Mouse (Mus musculus) gastrocnemius, postnatal 10 days (tissue): Measurements from ENCODE around the gene Vipr2. TPM values are rescaled to one million over a fixed set of nuclear protein-coding genes. Genes with fewer than 3 reads are reported as not detected.

Experiments
- DNase-seq: peaks from one replicate; pipeline ENCODE4 v3.0.0; 2021; ENCODE audit warnings: mixed read lengths
- long read RNA-seq, 2 experiments: library from polyadenylated mRNA; stranded (forward); transcript quantifications; one replicate each; pipeline ENCODE4 v2.0.0; 2021
- total RNA-seq, 2 experiments: library from RNA; stranded (reverse); gene quantifications; 2 replicates each; pipeline ENCODE4 v1.2.3; 2021

The Vipr2 gene
- total RNA-seq, result 1 to 10 TPM; 4.7 to 5.0 TPM
- long read RNA-seq, experiment 1, partial matches to known transcripts, result 1 of 4 reads
- long read RNA-seq, experiment 1, other reads (novel, unspliced or antisense), result 1 of 4 reads
- long read RNA-seq, experiment 2, partial matches to known transcripts, result 2 of 3 reads
- long read RNA-seq, experiment 2, other reads (novel, unspliced or antisense), result 0 of 3 reads

- peak; percentile 71 for DNase-seq
Observed at GRCm38 (mm10) chr12:116077074-116077854, at the start of gene Vipr2. Gene Vipr2 (plus strand): TSS chr12:116077726.

GRCm38 (mm10) chr12:116028095-116028494, 49.4 kb upstream of the Vipr2 start:
- no peak for DNase-seq

GRCm38 (mm10) chr12:116035346-116035745, 42.2 kb upstream of the Vipr2 start:
- DNase-seq, result no peak

DNA sequence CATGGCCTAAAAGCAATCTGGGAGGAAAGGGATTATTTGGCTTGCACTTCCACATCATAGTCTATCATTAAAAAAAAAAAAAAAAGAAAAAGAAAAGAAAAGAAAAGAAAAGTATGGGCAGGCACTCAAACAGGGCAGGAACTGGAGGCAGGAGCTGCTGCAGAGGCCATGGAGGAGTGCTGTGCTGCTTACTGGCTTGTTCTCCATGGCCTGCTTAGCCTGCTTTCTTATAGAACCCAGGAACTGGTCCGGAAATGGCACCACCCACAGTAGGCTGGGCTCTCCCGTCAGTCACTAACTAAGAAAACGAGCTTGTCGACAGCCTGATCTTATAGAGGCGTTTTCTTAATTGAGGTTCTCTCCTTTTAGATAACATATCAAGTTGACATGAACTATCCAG, 32.7 kb upstream of the Vipr2 start:
- DNase-seq, result no peak

GRCm38 (mm10) chr12:116047440-116048377, 29.8 kb upstream of the Vipr2 start, which contains the start of gene Zfp386:
Gene Zfp386 (plus strand): TSS chr12:116047724.
- peak; percentile 97 for DNase-seq

- DNase-seq, result no peak
Observed at GRCm38 (mm10) chr12:116048766-116049165, 28.8 kb upstream of the Vipr2 start.

- DNase-seq, result no peak
Observed at GRCm38 (mm10) chr12:116049236-116049635, 28.3 kb upstream of the Vipr2 start.

DNA sequence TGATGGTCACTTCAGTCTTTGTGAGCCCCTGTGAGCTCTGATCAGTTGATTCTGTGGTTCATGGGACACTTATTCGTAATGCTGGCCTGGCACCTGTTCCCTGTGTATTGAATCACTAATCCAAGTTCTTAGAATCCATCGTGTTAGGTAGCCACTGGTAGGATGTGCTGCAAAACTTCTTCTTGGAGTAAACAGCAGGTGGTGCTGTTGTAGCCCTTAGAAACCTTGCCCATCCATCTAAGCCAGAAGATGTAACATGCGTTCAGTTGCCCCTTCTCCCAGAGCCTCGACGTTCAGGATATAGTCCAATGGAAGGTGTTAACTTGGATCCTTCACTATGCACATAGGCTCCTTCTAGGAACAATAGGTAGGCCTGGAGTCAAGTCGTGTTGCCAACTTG, 27.8 kb upstream of the Vipr2 start:
- no peak for DNase-seq

GRCm38 (mm10) chr12:116054342-116054741, 23.2 kb upstream of the Vipr2 start:
- no peak for DNase-seq

DNA sequence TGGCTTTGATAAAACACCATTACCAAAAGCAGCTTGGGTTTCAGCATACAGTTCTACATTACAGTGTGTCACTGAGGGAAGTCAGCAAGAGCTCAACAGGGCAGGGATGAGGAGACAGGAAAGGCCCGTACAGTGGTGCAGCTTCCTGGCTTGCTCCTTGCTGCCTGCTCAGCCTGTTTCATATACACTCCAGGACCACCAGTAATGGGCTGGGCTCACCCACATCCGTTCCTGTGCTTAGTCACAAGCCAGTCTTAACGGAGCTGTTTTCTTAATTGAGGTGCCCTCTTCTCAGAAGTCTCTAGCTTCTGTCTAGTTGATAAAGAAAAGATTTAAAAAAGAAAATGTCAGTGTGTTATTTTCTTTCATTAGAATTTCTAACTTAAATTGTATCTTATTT, 21.4 kb upstream of the Vipr2 start:
- no peak for DNase-seq

DNA sequence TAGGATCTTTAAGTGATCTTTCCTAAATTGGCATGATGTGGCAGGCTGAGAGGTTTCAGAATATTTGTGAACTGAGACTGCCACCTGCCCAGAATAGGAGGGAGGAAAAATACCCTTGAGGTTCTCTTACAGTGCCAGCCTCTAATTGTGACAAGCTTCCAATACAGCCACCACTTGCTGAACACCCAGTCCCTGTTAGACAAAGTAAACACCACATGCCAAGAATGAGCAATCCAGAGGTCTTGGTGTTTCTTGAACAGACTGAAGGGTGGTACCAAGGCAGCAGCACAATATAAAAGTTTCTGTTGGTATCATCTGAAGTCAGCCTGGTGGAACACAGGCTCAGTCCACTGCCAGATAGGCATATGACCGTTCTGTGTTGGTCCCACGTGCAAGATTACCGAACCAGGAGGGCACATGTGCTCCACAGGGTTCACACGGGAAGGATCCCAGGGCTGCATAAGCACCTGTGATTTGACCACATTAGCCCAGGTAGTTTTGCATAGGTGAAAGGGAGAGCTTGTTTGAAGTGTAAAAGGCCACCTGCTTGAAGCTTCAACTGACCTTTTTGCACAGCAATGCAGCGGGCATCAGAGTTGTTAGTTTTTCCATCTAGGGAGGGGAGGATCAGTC, 15.8 kb upstream of the Vipr2 start:
- no peak for DNase-seq

DNA sequence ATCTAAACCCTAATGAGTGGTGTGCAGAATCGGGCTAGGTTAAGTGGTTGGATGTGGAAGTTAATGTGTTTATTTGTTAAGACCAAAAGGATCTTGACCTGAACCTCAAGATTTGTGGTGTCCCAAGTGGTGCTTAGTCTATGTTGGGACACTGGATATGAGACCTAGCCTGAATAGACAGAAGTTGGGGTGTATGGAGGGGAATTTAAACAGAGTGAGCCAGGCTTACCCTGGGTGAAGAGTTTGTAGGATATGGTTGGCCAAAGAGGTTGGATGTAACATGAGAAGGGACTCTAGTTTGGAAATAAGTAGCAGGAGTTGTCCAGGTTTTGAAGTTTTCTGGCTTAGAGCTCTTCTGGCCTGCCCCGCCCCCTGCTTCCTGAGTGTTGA, 15.3 kb upstream of the Vipr2 start:
- DNase-seq, result no peak

DNA sequence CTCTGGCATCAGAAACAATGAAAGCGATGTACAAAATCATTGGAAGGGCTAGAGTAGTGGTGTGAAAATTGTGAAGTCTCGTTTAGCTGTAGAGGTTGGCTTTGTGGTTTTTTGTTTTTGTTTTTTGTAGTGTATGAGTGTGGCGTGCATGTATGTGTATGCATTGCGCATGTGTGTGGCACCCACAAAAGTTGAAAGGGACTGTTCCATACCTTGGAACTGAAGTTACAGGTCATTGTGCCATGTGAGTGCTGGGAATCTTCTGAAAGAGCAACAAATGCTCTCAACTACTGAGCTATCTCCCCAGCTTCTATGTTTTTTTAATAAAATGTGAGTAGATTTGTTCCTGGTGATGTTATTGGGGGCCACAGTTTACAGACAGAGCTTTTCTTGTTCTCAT, 14.5 kb upstream of the Vipr2 start:
- no peak for DNase-seq

- peak; percentile 41 for DNase-seq
Observed at GRCm38 (mm10) chr12:116071023-116071422, 6.5 kb upstream of the Vipr2 start.

- DNase-seq, result no peak
Observed at GRCm38 (mm10) chr12:116077855-116078366, 385 bp downstream of the Vipr2 start.

- DNase-seq, result no peak
Observed at GRCm38 (mm10) chr12:116083125-116083524, 5.6 kb downstream of the Vipr2 start.

GRCm38 (mm10) chr12:116084294-116084693, 6.8 kb downstream of the Vipr2 start:
- no peak for DNase-seq

- DNase-seq, result no peak
Observed at GRCm38 (mm10) chr12:116086951-116087600, 9.6 kb downstream of the Vipr2 start.

DNA sequence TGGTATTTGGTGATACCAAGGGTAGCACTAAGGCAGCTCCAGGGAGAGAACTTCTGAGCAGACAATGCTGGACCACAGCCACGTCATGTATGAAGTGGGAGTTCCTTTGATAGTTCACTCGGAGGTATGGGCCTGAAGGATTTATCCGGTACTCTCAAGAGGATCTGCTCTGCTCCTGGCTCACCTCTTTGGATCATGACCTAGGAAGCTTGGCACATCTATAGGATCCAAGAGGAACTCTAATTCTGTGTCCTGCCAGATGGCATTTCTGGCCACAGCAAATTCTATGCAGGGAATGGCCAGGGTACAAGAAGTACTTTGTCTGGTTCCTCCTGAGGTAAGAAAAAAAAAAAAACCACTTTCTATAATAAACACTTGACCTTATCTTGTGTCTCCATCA, 12.3 kb downstream of the Vipr2 start:
- DNase-seq, result no peak

DNA sequence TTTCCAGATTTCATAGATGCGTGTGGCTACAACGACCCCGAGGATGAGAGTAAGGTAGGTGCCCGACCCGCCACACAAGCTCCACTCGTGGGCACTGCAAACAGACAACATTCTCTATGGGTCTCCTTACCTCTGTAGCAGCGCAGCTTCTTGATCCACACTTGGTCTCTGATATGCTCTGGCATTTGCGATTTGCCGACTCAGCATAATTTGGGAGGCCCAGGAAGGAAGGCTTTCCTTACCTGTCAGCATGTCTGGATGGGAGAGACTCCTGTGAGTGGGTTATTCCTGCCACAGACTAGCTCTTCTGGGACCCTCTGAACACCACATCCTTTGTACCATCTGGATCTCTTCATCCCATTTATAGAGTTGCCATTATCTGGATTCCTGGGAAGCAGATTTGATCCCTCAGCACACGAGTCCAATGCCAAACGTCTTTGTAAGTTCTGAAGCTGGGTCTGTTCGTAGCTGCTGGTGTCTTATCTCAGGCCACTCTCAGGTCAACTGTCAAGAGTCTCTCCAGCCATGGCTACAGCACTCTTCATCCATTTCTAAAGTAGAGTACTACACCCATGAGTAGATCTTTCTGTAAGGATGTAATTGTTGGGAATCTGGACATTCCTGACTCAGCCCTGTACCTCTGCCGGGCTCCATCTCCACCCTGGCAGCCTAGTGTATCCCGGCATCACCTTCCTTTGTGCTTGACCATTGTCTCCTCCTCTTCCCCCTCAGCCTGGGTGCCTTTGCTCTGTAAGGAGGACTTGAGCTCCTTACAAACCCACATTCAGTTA, 17.4 kb downstream of the Vipr2 start:
- no peak for DNase-seq
